Mouse (Mus musculus) brain, embryonic 14.5 days (tissue): ENCODE measurements around the gene Nelfcd. TPM values are rescaled to one million over a fixed set of nuclear protein-coding genes. Genes with fewer than 3 reads are reported as not detected.

Experiments
- DNase-seq: peaks from one replicate; pipeline ENCODE4 v3.0.0-alpha.2; 2011; ENCODE audit warnings: low read depth
- CTCF ChIP-seq: fragments of 200-500 bp; IDR thresholded peaks from 2 replicates; pipeline ENCODE4 v1.5.1; 2012; ENCODE audit warnings: inconsistent platforms, mild to moderate bottlenecking, moderate library complexity, borderline replicate concordance; ENCODE audit not compliant: insufficient read depth, insufficient read length; ENCODE audit errors: extremely low read depth
- POLR2A ChIP-seq: fragments of 200-500 bp; IDR thresholded peaks from 2 replicates; pipeline ENCODE4 v1.6.1; 2012; ENCODE audit warnings: mild to moderate bottlenecking, inconsistent platforms, borderline replicate concordance; ENCODE audit not compliant: poor library complexity, insufficient read depth, insufficient read length, severe bottlenecking; ENCODE audit errors: extremely low read depth
- polyA plus RNA-seq: library from polyadenylated mRNA; depleted of rRNA; stranded (reverse); fragments of >200 nt; gene quantifications from 2 replicates; pipeline ENCODE4 v1.2.3, GENCODE M21; 2012

The Nelfcd gene
- polyA plus RNA-seq, 1 experiment, result 98.6 TPM

DNA sequence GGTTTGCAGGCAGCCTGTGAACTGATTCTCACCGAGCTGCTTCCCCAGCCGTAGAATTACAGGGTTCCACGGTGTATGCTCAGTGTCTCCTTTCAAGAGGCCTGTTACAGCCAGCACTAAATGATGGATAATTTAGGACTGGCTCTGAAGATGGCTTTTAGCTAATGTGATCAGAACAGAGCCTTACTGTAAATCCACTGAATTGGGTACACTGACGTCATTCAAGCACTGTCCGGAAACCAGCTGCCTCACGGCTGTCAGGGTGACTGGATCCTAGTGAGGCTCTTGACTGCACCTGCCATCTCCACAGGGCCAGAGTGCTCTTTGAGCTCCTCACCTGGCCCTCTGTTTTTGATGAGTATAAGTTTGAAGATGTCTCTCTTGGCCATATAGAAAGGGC is 5.5 kb downstream of the Nelfcd start:
- TF ChIP-seq CTCF, result no peak
- no peak for TF ChIP-seq POLR2A
- no peak for DNase-seq

DNA sequence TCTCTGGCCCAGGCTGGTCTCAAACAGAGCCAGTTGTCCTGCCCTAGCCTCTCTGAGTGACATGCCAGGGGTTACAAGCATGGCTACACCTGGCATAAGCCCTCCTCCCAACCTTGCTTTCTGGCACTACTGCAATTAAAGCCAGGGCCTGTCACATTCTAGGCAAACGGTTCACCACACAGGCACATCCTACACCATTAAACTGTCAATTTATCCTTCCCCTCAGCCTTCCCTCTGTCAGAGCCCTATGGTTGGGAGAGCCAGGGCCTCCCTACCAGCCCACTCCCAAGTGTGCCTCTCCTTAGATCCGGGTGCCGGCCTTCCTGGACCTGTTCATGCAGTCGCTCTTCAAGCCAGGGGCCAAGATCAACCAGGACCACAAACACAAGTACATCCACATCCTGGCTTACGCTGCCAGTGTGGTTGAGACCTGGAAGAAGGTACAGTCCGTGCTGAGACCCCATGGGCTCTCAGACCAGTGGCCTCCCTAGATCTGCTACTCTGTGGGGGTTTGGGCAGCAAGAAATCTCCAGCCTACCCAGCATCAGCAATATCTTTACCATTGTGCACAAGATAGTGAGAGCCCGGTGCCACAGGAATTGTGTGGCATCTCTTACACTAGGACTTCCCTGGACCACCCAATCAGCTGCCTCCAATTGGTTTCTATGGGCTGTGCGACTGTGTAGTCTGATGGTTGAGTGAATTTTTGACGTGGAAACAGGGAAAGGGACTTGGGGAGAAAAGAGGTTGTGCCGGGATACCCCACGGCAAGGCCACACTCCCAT is 8.9 kb downstream of the Nelfcd start:
- DNase-seq, result no peak
- TF ChIP-seq POLR2A (no peak), CTCF (no peak)

DNA sequence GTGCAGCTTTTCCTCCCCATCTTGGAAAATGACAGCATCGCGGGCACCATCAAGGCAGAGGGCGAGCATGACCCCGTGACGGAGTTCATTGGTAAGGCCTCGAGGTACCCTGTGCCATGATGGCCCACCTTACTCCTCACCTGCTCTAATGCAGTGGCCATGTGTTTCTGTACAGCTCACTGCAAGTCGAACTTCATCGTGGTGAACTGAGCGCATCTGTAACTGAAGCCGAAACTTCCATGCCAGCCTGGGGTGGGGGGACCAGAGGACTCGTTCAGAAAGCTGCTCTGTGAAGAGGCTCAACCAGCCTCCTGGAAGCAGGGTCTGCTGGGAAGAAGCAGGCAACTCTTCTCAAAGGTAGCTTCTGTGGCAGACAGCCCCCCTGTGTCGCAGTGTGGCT is 11.3 kb downstream of the Nelfcd start:
- no peak for DNase-seq
- TF ChIP-seq CTCF, result no peak
- TF ChIP-seq POLR2A, result no peak

DNA sequence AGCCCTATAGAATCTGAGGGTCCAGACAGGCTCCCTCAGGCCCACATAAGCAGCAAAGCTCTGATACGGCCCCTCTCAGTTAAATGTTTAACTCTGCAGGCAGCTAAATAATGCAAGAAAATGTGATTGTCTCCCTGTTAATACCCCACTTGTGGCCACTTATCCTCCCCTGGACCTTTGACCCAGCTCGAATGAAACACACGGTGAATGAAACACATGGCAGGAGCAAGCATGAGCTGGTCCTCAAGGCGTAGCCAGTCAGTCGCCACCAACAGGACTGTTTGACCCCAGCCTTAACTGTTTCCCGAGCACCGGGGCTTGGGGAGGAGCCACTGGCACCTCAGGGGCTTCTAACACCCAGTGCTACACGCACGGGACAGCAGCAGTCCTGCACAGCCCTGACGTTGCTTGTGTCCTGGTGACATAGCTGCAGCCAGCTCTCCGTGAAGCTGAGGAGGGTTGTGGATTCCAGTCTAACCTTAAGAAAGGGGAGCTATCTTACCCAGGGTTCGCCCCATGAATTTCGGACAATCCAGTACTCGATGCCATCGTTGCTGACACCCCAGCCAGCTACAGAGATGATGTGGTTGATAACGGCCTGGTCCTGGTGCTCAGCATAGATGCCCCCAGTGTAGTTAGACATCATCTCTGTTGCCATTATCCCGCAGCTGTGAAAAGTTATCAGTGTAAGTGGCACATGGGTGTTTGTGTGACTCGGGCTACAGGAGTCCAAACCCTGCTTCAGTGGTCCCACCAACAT is 12.7 kb downstream of the Nelfcd start:
- no peak for TF ChIP-seq POLR2A
- TF ChIP-seq CTCF, result no peak

DNA sequence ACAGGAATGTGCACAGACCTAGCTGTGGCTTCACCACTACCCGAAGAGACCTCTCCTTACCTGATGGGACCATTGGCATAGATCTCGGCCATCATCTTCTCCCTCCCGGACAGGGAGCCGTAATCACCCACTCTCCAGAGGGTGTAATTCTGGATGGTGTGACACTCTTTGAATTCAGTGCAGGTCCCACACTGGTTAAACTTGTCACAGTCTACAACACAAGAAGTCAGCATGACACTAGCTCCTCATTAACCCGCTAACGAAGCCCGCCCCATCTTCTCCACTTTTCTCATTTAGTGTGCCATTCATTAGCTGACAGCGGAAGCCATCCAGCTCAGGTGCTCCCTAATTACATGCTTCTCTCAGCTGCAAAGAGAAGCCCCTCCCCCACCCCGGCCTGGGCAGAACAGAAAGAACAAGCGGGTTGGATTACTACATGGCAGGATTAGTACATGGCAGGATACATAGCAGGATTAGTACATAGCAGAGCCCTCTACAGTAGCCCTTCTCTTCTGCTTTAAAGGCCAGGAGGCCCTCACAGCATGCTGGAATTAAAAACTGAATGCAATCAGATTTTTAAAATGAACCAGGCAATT is 13.5 kb downstream of the Nelfcd start:
- peak; percentile 83 for DNase-seq
- TF ChIP-seq CTCF (no peak), POLR2A (no peak)

More for the DNA sequence above, 12.7 kb downstream of the Nelfcd start:
- DNase-seq, result no peak

DNA sequence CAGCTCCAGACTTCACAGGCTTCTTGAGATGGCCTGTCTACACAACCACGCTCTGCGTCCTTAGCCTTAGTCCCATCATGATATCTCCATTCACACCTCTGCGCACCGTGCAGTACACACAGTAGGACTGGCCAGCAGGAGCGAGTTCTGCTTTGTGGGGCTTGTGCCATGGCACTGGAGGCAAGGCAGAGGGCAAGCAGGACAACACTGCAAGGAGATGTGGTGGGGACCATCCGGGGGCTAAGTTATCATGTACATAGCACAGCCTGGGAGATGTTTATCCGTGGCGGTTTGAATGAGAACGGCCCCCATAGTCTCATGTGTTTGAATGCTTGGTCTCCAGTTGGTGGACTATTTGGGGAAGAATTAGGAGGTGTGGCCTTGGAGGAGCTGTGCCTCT is 19.3 kb downstream of the Nelfcd start:
- DNase-seq, result no peak
- TF ChIP-seq CTCF (no peak), POLR2A (no peak)

DNA sequence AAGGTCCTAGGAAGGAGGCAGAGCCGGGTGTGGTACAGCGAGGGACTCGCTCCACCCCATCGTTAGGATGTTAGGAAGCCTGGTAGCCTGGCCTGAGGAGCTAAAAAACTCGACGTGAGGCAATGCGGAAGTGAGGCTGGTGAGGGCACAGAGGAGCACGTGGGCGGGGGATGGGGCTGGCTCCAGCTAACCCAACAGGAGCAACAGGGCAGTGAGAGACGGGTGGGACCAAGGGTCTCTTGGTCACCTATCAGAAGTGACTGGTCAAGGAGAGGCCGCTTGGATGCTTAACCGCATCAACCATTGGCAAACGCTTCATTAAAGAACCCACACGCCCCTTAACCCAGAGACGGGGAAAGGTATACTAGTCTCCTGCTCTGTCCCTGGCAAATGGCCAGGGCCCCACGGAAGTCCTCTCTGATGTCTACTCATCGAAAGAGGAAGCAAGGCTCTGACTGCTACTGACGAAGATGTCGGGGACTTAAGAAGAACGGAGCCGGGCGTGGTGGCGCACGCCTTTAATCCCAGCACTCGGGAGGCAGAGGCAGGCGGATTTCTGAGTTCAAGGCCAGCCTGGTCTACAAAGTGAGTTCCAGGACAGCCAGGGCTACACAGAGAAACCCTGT is 20.6 kb downstream of the Nelfcd start:
- no peak for TF ChIP-seq CTCF
- no peak for DNase-seq

DNA sequence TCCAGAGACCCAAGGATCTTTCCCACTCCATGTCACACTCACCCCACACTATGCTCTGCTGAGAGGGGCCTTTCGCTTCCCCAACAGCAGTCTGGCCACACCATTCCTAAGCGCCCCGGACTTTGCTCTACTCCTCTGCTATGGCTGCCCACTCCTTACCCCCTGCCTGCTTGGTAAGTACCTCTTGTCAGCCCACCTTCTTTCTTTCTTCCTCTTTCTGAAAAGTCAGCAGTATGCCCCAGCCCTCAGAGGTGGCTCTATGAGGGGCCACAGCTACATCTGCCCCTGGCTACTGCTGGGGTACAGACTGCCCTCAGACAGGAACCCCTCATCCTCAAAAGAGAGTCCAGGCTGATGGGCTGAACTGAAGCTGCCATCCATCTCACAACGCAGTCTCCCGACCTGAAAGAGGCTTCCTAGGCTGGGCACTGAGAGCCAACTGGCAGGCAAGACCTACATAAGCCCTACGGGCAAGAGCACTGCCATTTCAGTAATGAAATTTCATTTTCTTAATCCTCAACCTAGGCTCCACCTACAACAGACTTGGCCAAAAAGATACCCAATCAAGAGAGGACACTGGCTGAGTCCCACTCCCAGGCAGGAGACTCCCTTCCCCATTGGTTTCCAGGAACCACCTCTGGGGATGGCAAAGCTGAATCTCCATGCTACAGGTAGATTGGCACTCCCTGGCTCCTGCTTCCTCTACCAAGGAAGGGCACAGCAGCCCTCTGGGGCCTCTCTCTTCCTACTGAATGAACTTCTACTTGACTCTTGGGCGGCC is 21.5 kb downstream of the Nelfcd start:
- no peak for DNase-seq
- TF ChIP-seq CTCF (no peak), POLR2A (no peak)

DNA sequence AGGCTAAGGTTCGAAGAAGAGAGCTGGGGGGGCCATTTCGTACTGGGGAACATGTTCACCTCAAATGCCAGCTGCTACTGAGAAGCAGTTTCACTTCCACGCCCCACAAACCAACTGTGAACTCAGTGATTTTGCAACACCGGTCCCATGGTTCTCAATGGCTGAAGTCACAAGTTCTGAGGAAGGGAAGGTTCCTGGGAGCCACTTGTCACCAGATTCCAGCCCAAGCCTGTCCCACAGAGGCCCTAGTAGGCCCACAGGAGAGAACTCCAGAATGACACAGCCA is 22.0 kb downstream of the Nelfcd start:
- TF ChIP-seq CTCF (no peak), POLR2A (no peak)
- no peak for DNase-seq

DNA sequence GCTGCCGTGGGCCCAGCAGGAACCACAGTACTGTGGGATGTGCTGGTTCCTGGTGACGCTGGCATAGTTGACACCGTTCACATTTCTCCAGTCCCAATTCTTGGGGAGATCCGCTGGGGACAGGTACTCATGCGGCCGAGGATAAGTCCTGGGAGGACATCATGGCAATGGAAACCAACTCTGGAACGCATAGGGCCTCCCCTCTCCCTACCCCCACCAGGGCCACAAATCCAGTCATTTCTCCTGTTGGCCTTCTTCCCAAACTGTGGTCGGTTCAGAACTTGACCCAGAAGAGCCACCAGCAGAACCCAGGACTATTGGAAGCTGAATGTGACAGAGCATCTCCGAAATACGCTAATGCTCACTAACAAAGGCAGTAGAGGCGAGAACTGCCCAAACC is 22.6 kb downstream of the Nelfcd start:
- TF ChIP-seq CTCF, result no peak
- no peak for TF ChIP-seq POLR2A
- DNase-seq, result no peak

DNA sequence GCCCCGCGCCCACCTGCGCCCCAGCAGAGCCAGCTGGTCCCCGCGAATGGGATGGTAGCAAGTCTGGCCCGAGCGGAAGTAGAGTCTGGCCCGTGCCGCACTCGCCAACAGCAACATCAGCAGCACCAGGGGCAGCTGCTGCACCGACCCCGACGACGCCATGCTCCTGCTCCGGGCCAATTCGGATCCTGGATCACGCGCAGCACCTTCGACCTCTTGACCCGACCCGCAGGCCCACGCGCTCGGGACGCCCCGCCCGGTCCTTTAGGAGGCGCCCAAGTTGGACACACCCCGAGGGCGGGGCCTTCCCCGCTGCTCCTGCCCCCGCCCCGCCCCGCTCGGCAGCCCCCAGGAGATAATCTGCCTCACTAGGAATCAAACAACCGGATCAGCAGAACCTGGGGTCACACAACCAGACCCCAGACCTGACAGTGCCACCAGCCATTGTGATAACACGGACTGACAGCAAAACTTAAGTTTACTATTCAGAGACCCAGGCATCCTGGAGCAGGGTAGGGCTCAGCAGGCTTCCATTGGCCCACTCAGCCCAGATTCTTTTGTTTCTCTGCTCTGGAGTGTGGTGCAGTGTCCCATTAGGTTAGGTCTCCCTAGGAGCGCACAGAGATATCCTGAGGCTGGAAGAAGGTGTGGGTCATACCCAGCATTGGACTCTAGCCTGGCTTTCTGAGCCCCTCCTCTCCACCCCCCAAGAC is 23.3 kb downstream of the Nelfcd start, which contains the start of gene Ctsz:
Gene Ctsz (minus strand): TSS at position 303 of the 713 bp plus-strand sequence.
- DNase-seq, result peak; percentile 66
- TF ChIP-seq POLR2A (no peak), CTCF (no peak)
